Mouse (Mus musculus): ENCODE measurements around the gene Rftn1. TPM values are rescaled to one million over a fixed set of nuclear protein-coding genes. Genes with fewer than 3 reads are reported as not detected.

The Rftn1 gene
- total RNA-seq, 2 experiments from 2014 or later, result 70.3 to 80.9 TPM

DNA sequence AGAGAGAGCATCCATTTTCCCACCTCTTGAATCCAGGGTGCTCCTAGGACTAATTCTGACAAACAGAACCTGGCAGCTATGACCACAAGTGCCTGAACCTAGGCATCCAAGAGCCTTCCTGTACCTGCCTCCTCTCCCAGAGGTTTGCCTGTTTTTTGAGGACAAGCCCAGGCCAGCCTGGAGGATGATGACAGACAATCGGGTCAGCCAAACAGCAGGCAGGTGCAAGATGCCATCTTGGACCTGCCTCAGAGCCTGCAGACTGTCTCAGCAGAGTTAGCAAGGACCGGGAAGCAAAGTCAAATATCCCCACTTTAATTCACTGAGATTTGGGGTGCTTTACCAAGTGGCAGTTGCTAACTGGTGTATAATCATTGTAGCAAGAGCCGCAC is 170.7 kb downstream of the Rftn1 start:
- no peak for DNase-seq

DNA sequence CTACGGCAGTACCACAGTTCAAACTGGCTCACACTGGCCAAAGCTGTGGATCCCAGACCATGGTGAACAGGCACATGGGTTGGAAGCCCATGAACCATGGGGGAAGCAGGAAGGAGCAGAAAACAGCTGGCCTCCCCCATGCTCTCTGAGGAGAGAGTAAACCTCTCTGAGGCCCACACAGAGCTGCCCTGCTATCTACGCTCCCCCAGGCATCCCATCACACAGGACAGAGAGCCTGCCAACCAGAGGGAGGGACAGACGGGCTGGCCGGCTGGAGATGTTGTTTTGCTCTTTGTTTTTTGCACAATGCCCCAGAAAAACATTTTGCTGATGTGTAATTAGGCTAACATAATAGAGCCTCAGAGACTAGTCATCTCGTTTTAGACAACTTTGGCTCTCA is 171.4 kb downstream of the Rftn1 start:
- no peak for DNase-seq

DNA sequence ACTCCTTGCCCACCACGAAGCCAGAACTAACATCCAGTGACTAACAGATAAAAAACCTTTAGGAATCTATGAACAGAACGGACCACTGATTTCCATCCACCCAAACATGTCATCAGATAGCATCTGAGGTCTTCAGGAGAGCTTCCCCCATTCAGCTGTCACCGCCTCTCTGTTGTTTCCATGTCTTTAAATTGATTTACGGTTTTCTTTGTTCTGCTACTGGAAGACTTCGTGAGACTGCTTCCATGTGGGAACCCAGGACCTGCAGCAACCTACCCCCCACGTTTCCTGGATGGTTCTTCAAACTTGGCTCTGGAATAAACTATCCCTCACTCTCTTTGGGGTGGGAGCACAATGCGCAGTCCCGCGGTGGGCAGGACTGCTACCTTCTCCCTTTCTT is 175.8 kb downstream of the Rftn1 start:
- DNase-seq, result no peak

DNA sequence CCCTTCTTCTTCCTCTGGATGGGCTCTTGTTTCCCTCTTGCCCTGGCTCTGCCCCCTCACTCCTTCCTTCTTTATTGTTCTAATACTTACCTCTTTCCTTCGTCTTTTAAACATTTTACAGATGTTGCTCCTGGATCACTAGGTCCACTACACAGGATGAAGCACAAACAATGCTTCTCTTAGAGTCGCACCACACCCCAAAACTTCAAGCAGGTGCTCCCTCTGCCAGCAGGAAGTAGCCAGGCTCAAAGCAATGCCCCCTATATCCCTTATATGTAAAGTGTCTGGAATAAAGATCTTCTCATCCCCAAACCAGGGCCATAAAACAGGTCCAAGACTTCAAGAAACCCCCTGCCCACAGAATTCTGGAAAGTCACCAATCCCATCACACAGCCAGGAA is 176.6 kb downstream of the Rftn1 start:
- DNase-seq, result no peak

DNA sequence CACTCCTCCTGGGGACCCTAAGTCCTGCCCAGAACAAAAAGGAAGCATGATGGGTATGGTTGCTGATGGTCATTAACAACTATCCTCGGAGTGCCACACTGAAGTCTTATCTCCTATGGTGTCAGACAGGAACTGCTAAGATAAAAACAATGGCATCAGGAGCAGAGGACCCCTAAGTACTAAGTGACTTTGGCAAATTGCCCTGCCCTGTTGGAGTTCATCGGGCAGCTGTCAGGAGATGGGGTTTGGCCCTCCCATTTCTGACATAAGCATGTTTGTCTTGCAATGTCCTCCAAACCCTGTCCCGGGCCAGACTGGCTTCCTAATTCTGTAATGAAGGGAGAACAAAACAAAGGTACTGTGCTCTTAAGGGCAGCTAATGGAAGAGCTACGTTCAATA is 180.4 kb downstream of the Rftn1 start:
- no peak for DNase-seq

DNA sequence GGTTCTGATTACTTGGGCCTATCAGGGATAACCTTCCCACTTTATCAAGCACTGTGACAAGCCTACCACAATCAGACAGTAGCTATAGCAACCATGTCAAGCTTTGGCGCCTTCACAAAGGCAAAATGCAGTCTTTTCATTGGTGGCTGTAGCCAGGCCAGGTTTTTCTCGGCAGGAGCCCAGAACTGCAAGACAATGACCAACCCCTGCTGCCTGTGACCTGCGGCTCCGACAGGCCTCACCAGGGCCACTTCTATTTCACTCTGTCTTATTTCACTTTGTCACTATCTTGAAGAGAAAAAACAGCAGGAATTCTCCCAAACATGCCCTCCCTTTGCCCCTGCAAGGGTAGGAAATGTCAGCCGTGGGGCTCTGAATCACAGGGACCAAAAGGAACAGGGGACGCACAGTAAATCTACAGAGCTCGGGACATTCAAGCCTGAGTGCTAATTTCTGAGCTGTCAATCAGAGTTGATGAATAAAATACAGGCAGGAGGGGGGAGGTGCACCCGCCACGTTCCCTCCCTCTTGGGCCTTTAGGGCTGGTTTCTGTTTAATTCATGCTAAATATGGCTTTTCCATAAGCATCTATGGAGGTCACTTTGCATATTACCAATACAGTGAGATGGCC is 183.6 kb downstream of the Rftn1 start:
- peak; percentile 45 for DNase-seq

DNA sequence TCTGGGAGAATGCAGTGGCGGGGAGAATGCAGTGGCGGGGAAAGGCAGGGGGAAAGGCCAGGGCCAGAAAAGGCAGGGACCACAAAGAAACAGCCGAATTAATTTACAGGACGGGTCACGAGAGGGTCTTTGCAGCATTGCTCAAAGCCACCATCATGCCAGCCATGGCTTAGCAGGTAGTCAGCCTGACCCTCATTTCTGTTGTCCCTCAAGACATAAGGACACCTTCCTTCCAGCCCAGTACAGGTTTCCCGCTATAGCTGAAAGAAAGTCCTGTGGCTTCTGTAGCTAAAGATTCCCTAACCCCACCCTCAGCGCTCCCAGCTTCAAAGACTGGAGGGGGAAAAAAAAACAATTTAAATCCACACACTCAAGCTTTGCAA is 184.1 kb downstream of the Rftn1 start:
- no peak for DNase-seq

DNA sequence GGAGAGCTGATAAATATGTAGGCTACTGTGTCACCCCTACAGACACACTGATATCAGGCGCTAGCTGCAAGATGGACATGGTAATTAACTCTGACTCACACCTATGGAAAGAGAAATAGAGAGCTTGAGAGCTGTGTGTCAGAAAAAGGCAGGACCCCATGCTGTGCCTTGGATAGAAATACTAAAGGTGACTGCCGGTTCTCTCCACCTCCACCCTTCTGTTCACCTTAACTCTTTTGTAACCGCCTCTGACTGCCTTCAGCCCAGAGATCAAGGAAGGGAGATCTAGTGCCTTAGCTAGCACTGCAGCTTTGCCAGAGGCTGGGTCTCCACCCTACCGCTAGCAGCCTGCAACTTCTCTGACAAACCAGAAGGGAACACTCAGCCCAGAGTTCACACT is 187.3 kb downstream of the Rftn1 start:
- DNase-seq, result no peak

DNA sequence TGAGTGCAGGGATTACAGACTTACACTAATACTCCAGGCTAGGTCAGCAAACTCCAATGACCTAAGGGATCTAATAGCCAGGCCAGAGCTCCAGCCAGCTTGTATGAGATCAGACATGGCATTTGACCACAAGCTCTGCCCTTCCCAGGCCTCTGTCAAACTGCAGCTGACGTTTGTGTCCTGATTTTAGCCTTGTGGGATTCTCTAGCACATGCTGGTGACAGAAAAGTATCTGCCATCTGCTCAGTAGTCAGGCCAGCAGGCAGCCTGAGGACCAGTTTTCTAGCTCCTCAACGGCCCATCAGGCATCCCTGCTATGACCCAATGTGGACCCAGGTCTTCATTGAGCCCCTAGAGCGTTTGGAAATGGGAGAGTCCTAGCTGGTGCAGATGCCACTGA is 188.3 kb downstream of the Rftn1 start:
- no peak for DNase-seq

DNA sequence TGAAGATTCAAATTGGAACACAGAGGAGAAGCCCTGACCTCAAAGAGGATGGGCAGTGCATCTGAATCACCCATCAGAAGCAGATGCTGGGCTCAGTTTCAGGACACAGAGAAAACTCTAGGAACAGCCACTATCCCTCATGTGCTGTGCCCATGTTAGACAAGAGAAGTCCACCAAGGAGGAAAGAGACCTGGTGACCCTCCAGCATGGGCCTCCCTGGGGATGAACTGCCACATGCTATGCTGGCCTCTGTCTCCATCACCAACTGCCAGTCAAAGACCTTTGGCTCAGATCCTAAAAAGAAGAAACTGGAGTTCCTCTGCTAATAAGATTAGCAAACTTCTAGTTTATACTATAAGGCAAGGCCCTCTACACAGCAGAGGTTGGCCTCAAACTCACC is 188.7 kb downstream of the Rftn1 start:
- DNase-seq, result no peak

DNA sequence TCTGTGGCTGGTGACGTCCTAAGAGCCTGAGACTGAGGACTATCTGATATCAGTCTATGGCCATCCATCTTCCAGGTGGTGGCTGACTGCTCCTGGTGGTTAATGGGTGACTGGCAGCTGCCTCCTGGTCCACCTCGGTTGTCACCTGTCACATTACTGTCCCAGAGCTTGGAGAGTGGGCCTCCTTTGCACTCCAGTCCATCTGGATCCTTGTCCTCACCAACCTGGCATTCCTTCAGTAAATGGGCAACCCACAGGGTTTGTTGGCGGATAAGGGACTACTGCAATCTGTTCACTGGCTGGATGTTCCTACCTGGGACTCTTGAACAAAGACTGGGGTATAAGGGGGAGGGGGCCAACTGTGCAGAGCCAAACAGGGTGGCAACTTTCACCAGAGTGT is 189.9 kb downstream of the Rftn1 start:
- DNase-seq, result no peak

DNA sequence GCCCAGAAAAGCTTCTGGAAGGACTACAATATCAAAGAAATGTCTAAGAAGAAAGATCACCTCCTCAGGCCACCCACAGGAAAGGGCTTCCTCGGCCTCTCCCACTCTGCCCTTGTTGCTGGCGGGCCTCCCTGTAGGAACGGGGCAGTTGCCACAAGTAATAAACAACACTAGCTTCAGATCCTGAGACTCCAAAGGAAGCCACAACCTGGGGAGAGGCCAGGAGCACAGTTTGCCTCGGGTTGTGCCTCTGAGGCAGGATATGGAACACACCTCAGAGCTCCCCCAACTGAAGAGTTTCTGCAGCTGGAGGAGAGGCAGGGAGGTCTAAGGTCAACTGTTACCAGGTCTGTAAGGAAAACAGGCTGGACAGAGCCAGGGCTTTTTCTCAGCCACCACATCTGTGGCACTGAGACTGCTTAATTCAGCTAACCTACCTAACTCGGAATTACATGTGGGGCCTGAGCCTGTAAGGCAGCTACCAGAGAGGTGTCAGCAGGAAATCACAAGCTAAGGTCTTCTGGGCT is 193.8 kb downstream of the Rftn1 start:
- no peak for DNase-seq

DNA sequence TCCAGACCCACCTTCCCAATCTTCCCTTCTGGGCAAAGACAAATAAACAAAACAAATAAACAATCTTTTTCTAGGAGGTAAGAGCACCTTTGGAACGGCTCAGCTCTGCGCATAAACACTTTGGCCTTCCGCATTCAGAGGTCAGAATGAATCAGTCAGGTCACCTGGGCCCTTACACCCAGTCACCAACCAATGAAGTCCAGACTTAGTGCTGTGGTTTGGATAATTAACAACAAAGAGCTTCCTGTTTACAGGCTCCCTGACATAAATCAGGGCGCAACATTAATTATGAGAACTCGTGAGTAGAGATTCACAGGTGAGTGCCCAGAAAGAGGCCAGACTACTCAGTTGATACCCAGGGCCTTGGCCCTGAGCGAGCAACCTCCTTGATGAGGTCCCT is 194.4 kb downstream of the Rftn1 start:
- no peak for DNase-seq

DNA sequence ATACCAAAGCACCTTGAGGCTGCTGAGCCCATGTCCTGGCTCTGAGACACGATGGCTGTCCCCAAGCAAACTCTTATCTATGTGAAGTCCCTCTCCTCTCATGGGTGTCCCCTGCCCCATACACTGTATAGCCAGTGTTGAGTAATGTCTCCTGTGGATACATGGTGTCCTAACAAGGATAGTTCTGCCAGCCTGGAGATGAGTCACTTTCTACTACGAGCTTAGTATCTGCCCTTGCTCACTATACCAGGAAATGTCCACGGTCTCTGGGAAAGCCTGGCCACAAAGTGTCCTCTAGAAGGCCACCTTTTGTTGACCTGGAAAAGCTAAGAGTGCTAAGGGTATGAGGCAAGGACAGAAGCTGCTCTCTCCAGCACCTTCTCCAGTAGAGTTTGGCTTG is 195.2 kb downstream of the Rftn1 start:
- DNase-seq, result no peak

DNA sequence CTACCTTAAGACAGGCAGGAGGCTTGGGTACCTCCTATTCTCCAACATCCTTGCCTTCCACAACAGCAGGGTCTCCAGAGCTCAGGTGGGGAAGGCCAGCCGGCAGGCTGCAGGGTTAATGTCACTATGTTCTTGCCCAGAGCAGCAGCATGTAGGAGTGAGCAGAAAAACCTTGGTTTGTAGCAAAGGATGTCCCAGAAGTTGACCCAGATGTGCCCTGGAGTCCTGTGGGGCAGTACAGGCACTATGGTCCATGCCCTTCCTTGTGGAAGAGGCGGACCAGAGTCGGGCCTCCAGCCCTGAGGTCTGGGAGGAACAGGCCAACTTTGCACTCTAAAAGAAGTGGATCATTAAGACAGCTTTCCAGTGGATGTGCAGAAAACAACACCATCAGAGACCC is 196.8 kb downstream of the Rftn1 start:
- DNase-seq, result no peak

DNA sequence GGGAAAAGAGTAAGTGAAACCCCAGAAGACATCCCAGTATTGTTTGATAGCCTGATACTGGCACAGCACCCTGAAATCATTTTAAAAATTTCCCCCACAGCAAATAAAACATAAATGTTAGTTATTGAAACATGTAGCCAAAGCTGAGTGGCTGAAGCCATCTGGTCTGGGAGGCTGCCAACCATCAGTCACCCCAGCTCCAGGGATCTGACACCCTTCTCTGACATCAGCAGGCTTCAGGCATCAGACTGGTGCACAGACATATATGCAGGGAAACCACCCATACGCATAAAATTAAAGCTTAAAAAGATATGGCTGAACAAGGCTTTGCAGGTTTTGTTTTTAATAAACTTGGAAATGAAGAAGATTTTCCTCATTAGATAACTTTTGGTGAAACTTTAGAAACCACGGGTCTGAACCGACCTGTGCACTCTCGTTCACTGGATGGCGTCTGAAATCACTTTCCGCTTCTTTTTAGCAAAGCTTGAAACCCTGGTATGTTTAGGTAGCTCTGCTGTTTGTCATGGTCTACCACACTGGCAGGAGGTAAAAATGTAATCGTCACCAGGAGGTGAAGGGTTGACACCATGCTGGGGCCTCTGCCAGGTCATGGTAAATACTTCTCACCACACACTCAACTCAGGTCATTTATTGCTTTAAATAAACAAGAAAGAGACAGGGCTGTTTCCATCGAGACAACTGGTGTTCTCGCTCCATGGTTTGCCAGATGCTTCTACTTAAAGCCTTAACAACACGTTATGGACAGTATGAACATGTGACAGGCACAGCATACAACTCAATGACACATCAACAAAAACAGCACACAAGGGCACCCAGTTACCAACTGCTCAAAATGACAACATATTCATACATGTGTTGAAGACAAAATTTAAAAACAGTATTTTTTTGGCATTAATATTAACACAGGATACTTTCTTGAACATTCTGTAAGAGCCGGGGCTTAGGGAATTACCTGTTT is 197.6 kb downstream of the Rftn1 start:
- DNase-seq, result no peak

DNA sequence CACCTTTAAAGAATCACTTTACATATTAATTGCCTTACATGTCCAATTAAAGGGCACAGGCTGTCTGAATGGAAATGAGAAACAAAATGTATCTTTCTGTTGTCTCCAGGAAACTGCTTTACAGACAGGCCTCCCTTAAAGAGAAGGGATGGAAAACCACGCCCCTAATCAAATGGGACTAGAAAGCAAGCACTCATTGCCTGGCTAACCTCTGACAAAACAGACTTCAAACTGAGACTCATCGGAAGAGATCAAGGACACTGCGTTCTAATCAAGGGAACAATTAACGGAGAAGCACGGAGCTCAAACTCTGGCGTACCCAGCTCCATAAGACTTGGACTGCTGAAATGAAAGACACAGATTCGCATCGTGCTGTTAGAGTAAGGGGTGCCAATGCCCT is 200.9 kb downstream of the Rftn1 start:
- no peak for DNase-seq

DNA sequence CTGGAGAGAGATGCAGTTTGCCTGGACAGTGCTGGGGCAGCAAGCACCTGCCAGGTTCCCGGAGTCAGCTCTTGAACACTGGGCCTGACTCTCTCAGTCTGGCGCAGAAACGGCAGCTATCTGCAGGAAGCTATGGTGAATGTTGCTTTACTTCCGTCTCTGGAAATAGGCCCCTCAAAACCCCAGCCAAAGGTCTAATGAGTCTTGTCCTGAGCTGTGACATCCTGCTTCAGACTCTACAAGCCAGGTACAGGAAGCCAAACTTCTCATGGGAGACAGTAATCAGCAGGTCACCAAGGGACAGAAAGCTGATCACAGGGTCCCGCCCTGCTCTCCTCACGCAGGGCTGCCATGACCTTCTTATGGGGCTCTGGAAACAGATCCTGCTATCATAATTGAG is 203.4 kb downstream of the Rftn1 start:
- DNase-seq, result no peak

DNA sequence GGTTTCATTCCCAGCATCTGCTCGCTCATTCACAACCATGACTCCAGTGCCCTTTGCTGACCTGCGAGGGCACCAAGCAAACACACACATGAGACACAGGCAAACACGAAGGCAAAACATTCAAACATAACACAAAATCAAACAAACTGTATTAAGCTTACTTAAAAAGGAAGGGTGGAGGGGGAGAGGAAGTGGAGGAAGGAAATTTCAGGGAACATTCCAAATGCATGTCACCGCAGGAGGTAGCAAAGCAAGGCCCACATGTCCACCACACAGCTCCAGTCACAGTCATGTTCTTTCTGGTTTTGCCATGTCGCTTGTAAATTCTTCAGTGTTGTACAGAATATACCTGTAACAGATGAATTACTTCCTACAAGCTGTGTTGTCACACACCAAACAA is 207.0 kb downstream of the Rftn1 start:
- no peak for DNase-seq

DNA sequence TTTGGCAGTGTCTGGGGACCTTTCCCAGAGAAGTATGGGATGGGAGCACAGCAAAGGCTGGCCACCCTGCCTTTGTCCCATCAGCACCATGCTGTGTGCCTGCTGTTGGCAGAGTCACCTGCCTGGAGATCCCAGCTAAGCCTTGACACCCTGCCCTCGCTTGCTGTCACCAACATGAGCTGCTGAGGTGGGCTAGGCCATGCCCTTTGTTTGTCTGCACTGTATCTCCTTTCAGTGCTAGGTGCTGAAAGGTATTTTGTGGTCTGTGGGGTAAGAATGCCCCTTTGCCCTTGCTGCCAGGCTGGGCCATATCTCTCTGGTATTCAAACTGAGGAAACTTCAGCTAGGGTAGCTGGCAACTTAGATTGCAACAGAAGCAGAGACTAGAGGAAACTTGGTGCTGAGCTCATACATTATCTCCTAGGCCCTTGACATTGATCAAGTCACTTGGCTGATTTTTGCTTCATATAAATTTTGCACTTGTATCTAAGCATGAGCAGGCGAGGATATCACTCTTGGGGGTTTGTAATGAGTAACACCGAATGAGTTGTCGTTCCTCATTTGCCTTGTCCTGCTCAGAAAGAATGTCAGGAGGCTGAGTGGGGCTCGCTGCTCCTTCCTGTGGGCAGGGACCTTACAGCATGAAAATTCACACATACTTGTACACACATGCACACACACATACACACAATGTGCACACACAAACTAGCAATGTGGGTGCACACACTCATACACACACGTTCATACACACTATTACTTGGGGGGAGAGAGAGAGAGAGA is 207.7 kb downstream of the Rftn1 start:
- DNase-seq, result peak; percentile 77

DNA sequence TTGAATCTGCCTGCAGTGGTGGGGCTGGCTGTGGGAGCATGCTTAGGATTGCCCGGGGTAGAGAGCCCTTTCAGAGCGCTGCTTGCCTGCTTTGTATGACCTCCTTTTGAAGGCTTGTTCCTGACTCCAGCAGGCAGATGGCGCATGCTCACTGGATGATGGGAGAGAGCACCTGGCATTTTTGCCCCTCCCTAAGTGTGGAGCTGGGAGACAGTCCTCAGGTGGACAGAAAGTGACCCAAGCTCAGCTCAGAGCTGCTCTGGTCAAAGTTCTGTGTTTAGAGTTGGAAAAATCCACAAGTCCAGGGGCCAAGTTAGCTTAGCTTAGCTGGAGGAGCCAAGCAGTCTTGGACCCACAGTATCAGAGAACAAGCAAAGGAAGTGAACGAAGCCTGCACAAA is 208.9 kb downstream of the Rftn1 start:
- no peak for DNase-seq

DNA sequence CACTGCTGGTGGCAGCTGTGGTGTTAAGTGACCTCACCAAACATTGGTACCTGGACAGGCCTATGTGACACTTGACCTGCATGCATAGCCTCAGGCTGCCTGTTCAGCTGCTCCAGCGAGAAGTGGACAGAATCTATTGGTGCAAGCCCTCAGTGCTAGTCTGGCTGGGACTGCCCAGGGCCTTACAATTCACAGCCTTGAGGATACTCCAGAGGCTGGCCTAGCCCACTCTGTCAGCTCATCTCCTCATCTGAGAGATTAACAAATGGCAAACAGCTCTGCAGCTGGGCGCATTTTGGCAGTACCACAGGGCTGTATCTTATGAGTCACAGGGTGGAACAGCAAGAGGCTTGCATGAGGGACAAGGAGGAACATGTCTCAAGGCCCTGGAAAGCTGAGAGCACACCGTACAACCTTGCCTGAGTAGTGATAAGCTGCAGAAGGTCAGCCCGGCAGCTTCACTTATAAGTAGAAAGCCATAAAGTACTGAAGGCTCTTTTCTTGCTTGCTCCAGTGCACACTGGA is 210.7 kb downstream of the Rftn1 start:
- no peak for DNase-seq

DNA sequence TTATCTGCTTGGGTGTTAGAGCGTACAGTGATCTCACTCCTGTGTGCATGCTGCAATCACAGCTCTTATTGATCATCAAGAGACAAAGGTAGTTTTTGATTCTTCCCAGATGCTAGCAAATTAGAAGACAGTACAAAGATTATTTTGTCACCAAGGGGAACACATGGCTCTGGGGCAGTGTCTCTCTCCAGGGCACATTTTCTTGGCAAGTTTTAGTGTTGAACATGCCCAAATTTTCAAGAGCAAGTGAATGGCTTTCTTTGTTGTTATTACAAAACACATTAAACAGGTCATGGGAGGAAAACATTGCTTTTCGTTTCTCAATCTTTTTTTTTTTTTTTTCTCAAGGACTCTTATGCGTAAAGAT is 213.1 kb downstream of the Rftn1 start:
- no peak for DNase-seq

All from heart, postnatal 4 days (tissue).